Mouse (Mus musculus) forebrain, postnatal 0 days (tissue): ENCODE results near the gene Tbkbp1. TPM values are rescaled to one million over a fixed set of nuclear protein-coding genes. Genes with fewer than 3 reads are reported as not detected.

Experiments
- ATAC-seq: fragments of 200-750 bp; cut with Nextera tagmentation; 2 replicates; pipeline ENCODE4 v1.8.0; 2017; ENCODE audit warnings: mild to moderate bottlenecking, moderate library complexity
- DNase-seq: peaks from one replicate; pipeline ENCODE4 v3.0.0-alpha.2; 2015
- H3K27ac ChIP-seq: fragments of 300-500 bp; sonication (generic); 2 replicates; pipeline ENCODE4 v1.5.1; 2014; ENCODE audit warnings: low read depth, mild to moderate bottlenecking, antibody characterized with exemption, low read length, moderate library complexity, mixed read lengths
- H3K27me3 ChIP-seq: fragments of 300-500 bp; sonication (generic); 2 replicates; pipeline ENCODE4 v1.6.1; 2014; ENCODE audit warnings: mild to moderate bottlenecking, low read length, mixed read lengths; ENCODE audit not compliant: insufficient read depth
- H3K36me3 ChIP-seq: fragments of 300-500 bp; sonication (generic); 2 replicates; pipeline ENCODE4 v1.6.1; 2014; ENCODE audit warnings: mild to moderate bottlenecking, moderate library complexity; ENCODE audit not compliant: insufficient read depth
- H3K4me1 ChIP-seq: fragments of 300-500 bp; sonication (generic); 2 replicates; pipeline ENCODE4 v1.6.1; 2014; ENCODE audit warnings: antibody characterized with exemption; ENCODE audit not compliant: insufficient read depth
- H3K4me2 ChIP-seq: fragments of 300-500 bp; sonication (generic); 2 replicates; pipeline ENCODE4 v1.6.1; 2014; ENCODE audit warnings: low read depth, mild to moderate bottlenecking, moderate library complexity
- H3K4me3 ChIP-seq: fragments of 300-500 bp; sonication (generic); 2 replicates; pipeline ENCODE4 v1.5.1; 2014; ENCODE audit warnings: low read depth, low read length, mixed read lengths
- H3K9ac ChIP-seq: fragments of 300-500 bp; sonication (generic); 2 replicates; pipeline ENCODE4 v1.6.1; 2014; ENCODE audit warnings: mild to moderate bottlenecking
- H3K9me3 ChIP-seq: fragments of 300-500 bp; sonication (generic); 2 replicates; pipeline ENCODE4 v1.6.1; 2016; ENCODE audit warnings: low read length
- CTCF ChIP-seq: sonication (generic); IDR thresholded peaks from 2 replicates; pipeline ENCODE4 v1.5.1; 2016; ENCODE audit warnings: antibody characterized with exemption, control low read depth, low read depth
- WGBS: fragments of 180-500 bp; shearing (Covaris S2); extraction: QIAGEN DNeasy Blood & Tissue Kit; methylation state at CpG from one replicate; pipeline ENCODE4 v1.1.7; 2014; 5-methylcytosine and 5-hydroxymethylcytosine counted together
- polyA plus RNA-seq: library from polyadenylated mRNA; unstranded; fragments of >200 nt; fragmentation: Nextera tagmentation; extraction: Ambion mirVana; gene quantifications from 2 replicates; pipeline ENCODE4 v1.2.1, GENCODE M21; 2015
- total RNA-seq: library from RNA; depleted of rRNA; stranded (reverse); fragments of >200 nt; gene quantifications from 2 replicates; pipeline ENCODE4 v1.2.3, GENCODE M21; 2014

The Tbkbp1 gene
- total and polyA plus RNA-seq, 2 experiments from 2014 or later = 9.9 to 36.4 TPM

GRCm38 (mm10) chr11:97128956-97129355, 22.3 kb downstream of the Tbkbp1 start:
- Histone ChIP-seq H3K27ac (no peak overlapping the region), H3K27me3 (no peaks in the 10 kb centered on the region), H3K4me3 (no peak overlapping the region), H3K4me2 (no peak overlapping the region), H3K36me3 (no peaks in the 10 kb centered on the region), H3K9me3 (no peaks in the 10 kb centered on the region), H3K4me1 (peaks cover 3% of the 10 kb centered on the region; the same call in 1 of the 2 replicates), H3K9ac (no peak overlapping the region)
- DNase-seq = no peak
- ATAC-seq = no peak
- TF ChIP-seq CTCF = no peak
- WGBS = 76% methylated on average over 3 of the region's 3 CpGs

DNA sequence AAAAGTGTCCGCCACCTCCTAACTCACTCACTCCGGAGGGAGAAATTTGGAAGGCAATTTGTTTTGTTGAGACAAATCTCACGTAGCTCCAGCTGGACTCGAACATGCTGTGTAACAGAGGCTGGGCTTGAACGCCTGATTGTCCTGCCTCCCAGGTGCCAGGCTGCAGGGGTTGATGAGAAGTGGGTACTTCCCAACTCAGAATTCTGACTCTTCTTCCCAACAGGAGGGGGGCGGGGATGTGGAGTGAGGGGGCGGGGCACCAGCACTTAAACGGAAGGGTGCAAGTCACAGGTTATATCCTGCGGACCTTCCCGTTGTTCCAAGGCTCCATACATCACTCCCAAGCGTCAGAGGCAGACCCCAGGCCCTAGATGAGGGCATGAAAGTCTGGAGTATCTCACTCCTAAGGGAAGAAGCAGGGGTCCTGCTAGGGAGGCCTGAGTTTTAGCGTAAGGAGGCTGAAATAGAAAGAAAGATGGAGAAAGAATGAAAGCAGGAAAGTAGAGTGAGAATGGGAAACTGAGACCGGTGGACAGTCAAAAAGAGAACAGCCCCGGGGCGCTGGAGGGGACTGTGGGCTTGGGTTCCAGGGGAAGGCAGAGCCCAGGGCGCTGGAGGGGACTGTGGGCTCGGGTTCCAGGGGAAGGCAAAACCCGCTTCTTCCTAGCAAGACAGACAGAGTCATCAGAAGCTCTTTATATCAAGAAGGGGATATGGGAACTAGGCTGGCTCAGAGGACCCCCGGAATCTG, 23.6 kb downstream of the Tbkbp1 start:
- DNase-seq (no peak), ATAC-seq (no peak)
- 0 out of 2 replicates have a peak overlapping the region, but pooled peaks have one; percentile 26 for H3K9ac ChIP-seq
- peaks cover 3% of the 10 kb centered on the region; the same call in 1 of the 2 replicates for H3K4me1 ChIP-seq
- H3K27ac ChIP-seq = no peak overlapping the region
- peak overlapping the region; percentile 73 for H3K4me2 ChIP-seq
- H3K4me3 ChIP-seq = peak overlapping the region; percentile 41
- H3K27me3 ChIP-seq = no peaks in the 10 kb centered on the region
- no peak for TF ChIP-seq CTCF
- no peaks in the 10 kb centered on the region for H3K9me3 ChIP-seq
- WGBS = 20% methylated on average over 19 of the region's 19 CpGs
- no peaks in the 10 kb centered on the region for H3K36me3 ChIP-seq

DNA sequence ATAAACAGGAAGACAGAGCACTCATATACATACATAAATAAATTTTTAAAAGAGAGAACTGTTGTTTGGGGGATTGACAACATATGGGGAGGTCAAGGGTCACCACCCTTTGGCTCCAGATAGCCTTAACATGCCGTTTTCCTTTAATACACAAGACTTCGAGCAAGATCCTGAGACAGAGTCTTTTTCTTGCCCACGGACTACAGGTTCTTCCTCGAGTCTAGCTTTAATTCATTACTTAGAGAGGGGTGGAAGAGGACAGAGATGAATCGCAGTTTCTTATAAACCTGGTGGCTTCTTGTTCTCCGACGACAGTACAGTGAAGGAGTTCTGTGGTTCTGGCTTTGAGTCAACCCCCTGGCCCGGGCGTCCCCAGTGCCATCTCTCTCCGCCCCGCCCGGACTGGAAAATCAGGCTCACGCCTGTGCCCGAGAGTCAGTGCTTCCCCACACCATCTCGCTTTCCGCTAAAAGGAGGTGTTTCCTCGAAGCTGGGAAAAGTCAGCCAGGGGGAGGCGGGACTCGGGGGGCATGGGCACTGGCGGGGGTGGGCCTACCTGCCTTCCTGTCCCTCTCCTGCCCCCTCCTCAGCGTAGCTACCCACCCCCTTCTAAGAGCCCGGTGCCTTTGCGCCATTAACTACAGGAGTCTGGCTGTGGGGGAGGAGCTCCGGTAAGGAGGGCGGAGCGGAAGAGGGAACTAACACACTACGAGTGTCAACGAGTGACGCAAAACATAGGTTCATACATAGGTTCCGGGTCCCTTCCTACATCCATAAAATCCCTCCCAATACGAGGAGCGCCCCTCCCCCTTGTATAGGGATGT, 24.4 kb downstream of the Tbkbp1 start:
- Histone ChIP-seq H3K4me3 (peak overlapping the region; percentile 41), H3K9ac (peak overlapping the region; percentile 26; the same call in 1 of the 2 replicates), H3K36me3 (no peaks in the 10 kb centered on the region), H3K27me3 (no peaks in the 10 kb centered on the region), H3K4me1 (peaks cover 3% of the 10 kb centered on the region; the same call in 1 of the 2 replicates), H3K27ac (no peak overlapping the region), H3K4me2 (peak overlapping the region; percentile 73), H3K9me3 (no peaks in the 10 kb centered on the region)
- TF ChIP-seq CTCF = no peak
- ATAC-seq = peak; percentile 63
- WGBS = 5% methylated on average over 31 of the region's 32 CpGs
- DNase-seq = peak; percentile 50

- TF ChIP-seq CTCF = no peak
- Histone ChIP-seq H3K4me3 (no peak overlapping the region), H3K36me3 (no peaks in the 10 kb centered on the region), H3K4me1 (peaks cover 3% of the 10 kb centered on the region; the same call in 1 of the 2 replicates), H3K27me3 (no peaks in the 10 kb centered on the region), H3K9ac (no peak overlapping the region), H3K4me2 (no peak overlapping the region), H3K27ac (no peak overlapping the region), H3K9me3 (no peaks in the 10 kb centered on the region)
- DNase-seq (no peak), ATAC-seq (no peak)
- WGBS = 69% methylated on average over 10 of the region's 10 CpGs
Measured at GRCm38 (mm10) chr11:97124266-97125036, 26.8 kb downstream of the Tbkbp1 start.

- peaks cover 3% of the 10 kb centered on the region; the same call in 1 of the 2 replicates for H3K4me1 ChIP-seq
- no peak overlapping the region for H3K4me2 ChIP-seq
- no peak for DNase-seq
- TF ChIP-seq CTCF = peak; percentile 48
- WGBS = 13% methylated on average over 11 of the region's 11 CpGs
- H3K36me3 ChIP-seq = no peaks in the 10 kb centered on the region
- no peak overlapping the region for H3K4me3 ChIP-seq
- H3K27me3 ChIP-seq = no peaks in the 10 kb centered on the region
- no peak overlapping the region for H3K27ac ChIP-seq
- H3K9me3 ChIP-seq = no peaks in the 10 kb centered on the region
- H3K9ac ChIP-seq = no peak overlapping the region
- no peak for ATAC-seq
Measured at GRCm38 (mm10) chr11:97123282-97123890, 27.9 kb downstream of the Tbkbp1 start.

DNA sequence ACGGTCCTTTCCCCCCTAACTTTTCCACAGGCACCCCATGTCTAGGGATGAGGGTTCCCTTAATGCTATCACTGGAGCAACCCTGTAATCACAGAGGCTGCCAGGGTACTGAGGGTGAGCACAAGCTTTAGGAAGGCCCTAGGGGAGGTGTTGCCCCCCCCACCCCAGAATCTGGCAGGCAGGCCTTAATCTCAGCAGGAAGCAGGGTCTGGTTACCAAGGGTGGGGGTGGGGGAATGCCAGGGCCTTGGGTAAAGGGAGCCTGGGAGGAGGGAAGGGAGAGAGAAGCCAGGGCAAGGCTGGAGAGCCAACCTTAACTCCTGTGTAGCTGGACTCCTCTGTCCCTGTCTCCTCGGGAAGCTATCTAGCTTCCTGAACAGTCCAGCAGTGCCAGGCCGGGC, 30.7 kb downstream of the Tbkbp1 start:
- 69% methylated on average over 3 of the region's 3 CpGs for whole genome bisulfite sequencing
- no peak overlapping the region for H3K4me2 ChIP-seq
- H3K4me1 ChIP-seq = no peaks in the 10 kb centered on the region
- H3K9ac ChIP-seq = no peak overlapping the region
- H3K27ac ChIP-seq = no peak overlapping the region
- DNase-seq = no peak
- no peak overlapping the region for H3K4me3 ChIP-seq
- peaks cover 7% of the 10 kb centered on the region for H3K27me3 ChIP-seq
- no peak for ATAC-seq
- no peaks in the 10 kb centered on the region for H3K9me3 ChIP-seq
- TF ChIP-seq CTCF = no peak
- H3K36me3 ChIP-seq = no peaks in the 10 kb centered on the region
